Mouse (Mus musculus): Measurements from ENCODE around the gene Asphd2. TPM values are rescaled to one million over a fixed set of nuclear protein-coding genes. Genes with fewer than 3 reads are reported as not detected.

The Asphd2 gene
- total RNA-seq, 2 experiments from 2014 or later = not detected

GRCm38 (mm10) chr5:112356322-112356721 is 38.3 kb downstream of the Asphd2 start:
- no peak for ATAC-seq (ENCODE audit: poor library complexity, severe bottlenecking)

DNA sequence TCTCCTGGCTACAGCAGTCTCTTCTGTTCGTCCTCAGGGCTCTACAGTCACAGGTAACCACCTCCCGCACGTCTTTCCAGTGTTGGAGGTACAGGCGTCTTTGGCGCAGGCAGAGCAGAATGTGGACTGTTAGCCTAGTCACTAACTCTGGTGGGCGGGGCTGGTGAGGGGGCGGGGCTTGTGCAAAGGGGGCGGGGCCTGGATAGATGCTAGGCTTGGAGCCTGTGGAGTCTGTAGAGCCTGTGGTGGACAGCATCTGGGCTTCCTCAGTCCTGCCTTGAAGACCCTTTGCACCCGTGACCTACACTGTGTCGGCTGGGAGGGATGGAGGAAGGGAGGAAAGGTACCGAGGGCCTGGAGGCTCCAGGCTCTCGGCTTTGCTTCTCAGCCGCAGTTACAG is 38.8 kb downstream of the Asphd2 start, which contains the start of gene Gm6583:
Gm6583 (minus strand) TSS at position 124 of the 400 bp plus-strand sequence.
- ATAC-seq (ENCODE audit: poor library complexity, severe bottlenecking) = no peak

GRCm38 (mm10) chr5:112355493-112355892 is 39.2 kb downstream of the Asphd2 start:
- peak; percentile 75 for ATAC-seq (ENCODE audit: poor library complexity, severe bottlenecking)

GRCm38 (mm10) chr5:112349169-112349568 is 45.5 kb downstream of the Asphd2 start:
- no peak for ATAC-seq (ENCODE audit: poor library complexity, severe bottlenecking)

GRCm38 (mm10) chr5:112346211-112346965 is 48.3 kb downstream of the Asphd2 start:
- ATAC-seq (ENCODE audit: poor library complexity, severe bottlenecking) = no peak

DNA sequence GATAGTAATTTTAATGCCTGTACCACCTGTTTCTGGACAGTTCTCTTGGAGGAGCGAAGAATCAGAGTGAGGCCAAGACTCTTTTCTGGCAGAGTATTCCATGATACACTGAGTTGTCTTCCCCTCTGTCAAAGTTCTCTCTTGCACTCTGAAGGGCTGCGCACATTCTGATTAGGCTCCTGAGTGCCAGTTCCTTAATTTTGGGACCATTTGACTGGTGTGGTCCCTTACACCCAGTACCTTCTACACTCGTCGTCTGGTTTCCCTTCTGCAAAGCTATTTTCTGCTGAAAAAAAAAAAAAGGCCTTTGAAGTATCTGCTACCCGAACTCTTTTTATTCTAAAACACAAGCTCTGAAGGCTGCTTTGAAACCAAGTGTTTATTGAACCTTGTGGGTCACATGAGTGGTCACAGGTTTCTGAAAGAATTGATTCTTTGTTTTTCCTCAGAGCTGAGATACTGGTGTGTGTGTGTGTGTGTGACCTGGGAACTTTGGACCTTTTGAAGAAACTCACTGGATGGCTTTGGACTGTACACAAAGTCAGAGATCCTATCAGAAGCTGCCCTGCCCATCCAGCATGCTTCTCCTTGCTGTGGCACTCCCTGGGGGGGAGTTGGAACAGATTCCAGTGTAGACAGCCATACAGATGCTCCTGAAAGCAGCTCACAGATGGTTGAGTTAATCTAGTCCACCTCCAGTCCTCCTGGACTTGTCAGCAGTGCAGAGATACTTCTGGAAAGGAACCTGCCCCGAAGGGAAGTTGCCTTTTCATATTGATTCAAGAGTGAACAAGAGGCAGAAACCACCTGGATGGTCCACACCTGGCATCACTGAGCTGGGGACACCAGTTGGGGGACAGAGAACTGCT is 50.3 kb downstream of the Asphd2 start:
- peak; percentile 34; the same call in 1 of the 2 replicates for ATAC-seq (ENCODE audit: poor library complexity, severe bottlenecking)

DNA sequence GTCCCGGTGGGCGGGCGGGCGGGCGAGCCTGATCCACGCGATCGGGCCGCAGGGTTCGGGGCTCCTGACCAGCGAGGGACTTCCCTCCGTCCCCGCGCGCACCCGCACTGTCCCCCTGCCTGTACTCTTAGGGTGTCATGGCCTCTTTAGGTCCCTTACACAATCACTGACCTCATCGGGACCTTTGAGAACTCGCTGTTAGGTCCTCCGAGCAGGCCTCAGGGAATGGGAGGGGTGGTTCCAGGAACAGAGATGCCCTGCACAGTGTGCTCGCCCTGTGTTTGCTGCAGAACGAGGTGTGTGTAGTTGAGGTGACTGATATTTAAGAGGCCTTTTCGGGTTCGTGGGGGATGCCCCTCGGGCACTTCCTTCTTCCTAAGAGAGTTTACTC is 51.5 kb downstream of the Asphd2 start:
- peak; percentile 45 for ATAC-seq (ENCODE audit: poor library complexity, severe bottlenecking)

- peak; percentile 87 for ATAC-seq (ENCODE audit: poor library complexity, severe bottlenecking)
These were observed 52.0 kb downstream of the Asphd2 start, which contains the start of the genes Srrd and Hps4 for GRCm38 (mm10) chr5:112342463-112343204. Gene Srrd, minus strand, starts transcription at chr5:112343040. Gene Hps4, plus strand, starts transcription at chr5:112343083.

DNA sequence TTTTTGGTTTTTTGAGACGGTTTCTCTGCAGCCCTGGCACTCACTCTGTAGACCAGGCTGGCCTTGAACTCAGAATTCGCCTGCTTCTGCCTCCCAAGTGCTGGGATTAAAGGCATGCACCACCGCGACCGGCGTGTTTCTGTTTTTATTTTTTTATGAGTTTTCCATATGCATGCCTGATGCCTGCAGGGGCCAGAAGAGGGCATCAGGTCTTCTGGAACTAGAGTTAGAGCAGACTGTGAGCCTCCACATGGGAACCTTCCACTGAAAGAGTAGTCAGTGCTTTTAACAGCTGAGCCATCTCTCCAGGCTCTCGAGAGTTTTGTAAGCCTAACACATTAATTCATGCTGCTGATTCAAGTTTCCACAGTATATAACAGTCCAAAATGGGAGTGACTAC is 55.5 kb downstream of the Asphd2 start:
- ATAC-seq (ENCODE audit: poor library complexity, severe bottlenecking) = no peak

- ATAC-seq (ENCODE audit: poor library complexity, severe bottlenecking) = no peak
These were observed 57.7 kb downstream of the Asphd2 start for GRCm38 (mm10) chr5:112337004-112337403.

DNA sequence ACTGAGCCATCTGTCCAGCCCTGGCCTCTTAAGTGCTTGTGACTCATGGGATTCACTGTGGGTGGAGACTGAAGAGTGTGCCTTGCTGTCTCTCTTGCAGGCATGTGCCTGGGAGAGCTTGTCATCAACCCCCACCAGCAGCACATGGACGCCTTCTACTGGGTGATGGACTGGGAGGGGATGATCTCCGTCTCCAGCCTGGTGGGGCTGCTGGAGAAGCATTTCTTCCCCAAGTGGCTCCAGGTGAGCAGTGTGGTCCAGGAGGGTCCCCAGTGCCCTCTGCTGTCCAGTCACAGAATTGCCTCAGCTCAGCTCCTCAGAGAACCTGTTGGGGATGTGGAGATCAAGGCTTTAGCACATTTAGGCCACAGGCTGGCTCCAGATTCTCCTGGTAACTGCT is 59.2 kb downstream of the Asphd2 start:
- ATAC-seq (ENCODE audit: poor library complexity, severe bottlenecking) = peak; percentile 84

Other genes starting within 250 kb of the Asphd2 start
- gene Cryba4, start 142.3 kb downstream of the Asphd2 start, total RNA-seq (2015) = 5.2 and 8.4 TPM in 2 replicates
- 3.3 and 3.7 TPM in 2 replicates for gene Cryba4, start 142.3 kb downstream of the Asphd2 start, total RNA-seq (2017)
- gene Crybb1, start 139.1 kb downstream of the Asphd2 start, total RNA-seq (2015) = 2.4 and 4.2 TPM in 2 replicates
- gene Crybb1, start 139.1 kb downstream of the Asphd2 start, total RNA-seq (2017) = 1.2 and 2.3 TPM in 2 replicates
- 52.1 and 57.5 TPM in 2 replicates for gene Tpst2, start 118.2 kb downstream of the Asphd2 start, total RNA-seq (2015)
- 69.2 and 77.0 TPM in 2 replicates for gene Tpst2, start 118.2 kb downstream of the Asphd2 start, total RNA-seq (2017)
- gene Tfip11, start 68.5 kb downstream of the Asphd2 start, total RNA-seq (2015) = 11.3 and 11.7 TPM in 2 replicates
- 11.6 and 14.5 TPM in 2 replicates for gene Tfip11, start 68.5 kb downstream of the Asphd2 start, total RNA-seq (2017)
- 31.2 and 35.1 TPM in 2 replicates for gene Srrd, start 51.8 kb downstream of the Asphd2 start, total RNA-seq (2015)
- 20.7 and 21.7 TPM in 2 replicates for gene Srrd, start 51.8 kb downstream of the Asphd2 start, total RNA-seq (2017)
- 14.7 and 18.8 TPM in 2 replicates for gene Hps4, start 51.8 kb downstream of the Asphd2 start, total RNA-seq (2015)
- gene Hps4, start 51.8 kb downstream of the Asphd2 start, total RNA-seq (2017) = 13.4 and 14.9 TPM in 2 replicates
- gene Gm6583, start 38.8 kb downstream of the Asphd2 start, total RNA-seq (2015) = 0.23 TPM in 1 of 2 replicates, not detected in the other
- gene Gm6583, start 38.8 kb downstream of the Asphd2 start, total RNA-seq (2017) = 0.73 and 1.2 TPM in 2 replicates
- gene Gm6588, start 54.6 kb upstream of the Asphd2 start, total RNA-seq (2015) = not detected in 2 replicates
- not detected in 2 replicates for gene Gm6588, start 54.6 kb upstream of the Asphd2 start, total RNA-seq (2017)
- not detected in 2 replicates for gene Sez6l, start 182.3 kb upstream of the Asphd2 start, total RNA-seq (2015)
- gene Sez6l, start 182.3 kb upstream of the Asphd2 start, total RNA-seq (2017) = not detected in 2 replicates

All from megakaryocyte, adult 5-6 weeks (primary cell).